Mouse (Mus musculus) ovary, adult 18-20 months (tissue): ENCODE results near the gene Cep135.

ENCODE experiments used
- DNase-seq: peaks from one replicate; pipeline ENCODE4 v3.0.0; 2022; ENCODE audit warnings: low spot score, mixed read lengths

The Cep135 gene

DNA sequence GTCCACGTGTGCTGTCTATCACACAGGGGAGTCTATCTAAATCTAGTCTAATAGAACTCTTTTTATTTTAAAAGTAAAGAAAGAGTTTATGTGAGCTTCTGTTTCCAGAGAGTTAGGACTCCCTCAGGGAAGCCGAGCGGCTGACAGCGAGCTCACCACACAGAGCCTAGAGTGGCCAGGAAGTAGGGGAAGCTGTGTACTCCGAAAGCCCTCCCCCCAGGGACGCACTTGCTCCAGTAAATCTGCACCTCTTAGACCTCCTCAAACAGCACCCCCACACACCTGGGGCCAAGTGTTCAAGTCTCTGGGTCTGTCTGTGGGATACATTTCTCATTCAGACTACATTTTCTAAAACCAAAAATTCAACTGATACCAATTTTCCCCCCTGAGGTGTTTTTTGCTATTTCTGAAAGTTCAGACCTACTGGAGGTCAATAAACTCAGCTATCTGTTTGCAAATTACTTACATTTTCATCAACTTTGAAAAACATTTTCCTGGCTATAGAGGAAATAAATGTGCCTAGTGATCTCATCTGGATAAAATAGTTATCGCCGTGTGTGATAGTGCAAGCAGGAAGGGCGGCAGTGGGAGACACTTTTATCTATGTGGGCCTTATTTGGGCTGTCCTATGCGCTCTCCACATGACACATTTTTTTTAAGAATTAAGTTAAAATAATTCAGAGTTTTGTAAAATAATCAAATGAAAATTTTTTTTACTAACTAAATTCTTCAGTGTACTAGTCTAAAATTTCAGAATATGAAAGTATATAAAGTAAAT, 56.8 kb downstream of the Cep135 start:
- no peak for DNase-seq

DNA sequence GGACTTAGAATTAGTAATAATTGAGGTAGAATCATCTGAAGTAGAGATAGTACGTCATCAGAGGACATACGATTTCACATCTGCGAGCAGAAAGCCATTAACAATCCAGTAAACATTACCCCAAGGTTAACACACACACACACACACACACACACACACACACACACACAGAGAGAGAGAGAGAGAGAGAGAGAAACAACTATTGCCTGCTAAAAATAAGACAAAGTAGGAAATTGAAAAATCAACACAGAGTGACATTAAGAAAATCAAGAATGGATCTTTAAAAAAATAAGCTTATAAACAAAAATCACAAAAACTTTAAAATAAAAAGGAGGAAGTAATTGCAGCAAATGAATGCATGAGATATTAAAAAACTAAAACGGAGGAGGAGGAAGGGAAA, 61.4 kb downstream of the Cep135 start:
- DNase-seq = no peak

DNA sequence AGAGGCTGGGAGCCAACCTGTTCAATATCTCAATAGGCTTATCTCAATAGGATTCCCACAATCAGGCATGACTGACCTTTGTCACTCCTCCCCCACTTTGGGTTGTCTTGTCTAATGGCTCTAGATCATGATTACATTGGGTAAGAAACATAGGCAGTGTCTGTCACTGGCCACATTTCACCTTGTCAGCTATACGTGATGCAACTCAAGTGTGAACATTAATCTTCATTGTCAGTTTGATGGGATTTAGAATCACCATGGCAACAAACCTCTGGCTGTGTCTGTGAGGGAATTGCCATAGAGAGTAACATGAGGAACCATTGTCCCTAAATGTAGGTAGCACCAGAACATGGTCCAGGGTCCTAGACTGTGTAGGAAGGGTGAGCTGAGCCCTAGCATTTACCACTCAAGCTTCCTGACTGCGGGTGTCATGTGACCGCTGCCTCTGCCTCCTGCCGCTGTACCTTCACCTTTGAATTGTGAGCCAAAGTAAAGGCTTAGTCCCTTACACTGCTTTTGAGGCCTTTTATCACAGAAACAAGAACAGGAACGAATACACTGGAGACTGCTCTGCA, 62.7 kb downstream of the Cep135 start:
- no peak for DNase-seq

DNA sequence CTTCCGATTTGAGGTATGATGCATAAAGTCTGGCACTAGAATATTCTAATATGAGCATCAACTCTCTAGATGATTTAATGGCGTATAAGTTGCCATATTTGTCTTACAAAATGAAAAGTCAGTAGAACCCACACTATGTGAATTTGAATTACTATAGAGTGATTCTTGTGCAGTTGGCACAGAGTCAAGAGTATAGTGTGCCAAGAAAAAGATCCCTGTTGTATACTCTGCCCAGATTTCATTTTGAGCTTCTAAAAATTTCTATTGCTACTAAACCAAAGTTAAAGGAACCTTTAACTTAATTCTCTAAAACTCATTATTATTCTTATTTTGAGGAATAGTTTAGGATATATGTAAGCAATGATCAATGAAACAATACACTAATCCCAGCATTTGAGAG, 67.7 kb downstream of the Cep135 start, which contains the start of gene C530008M17Rik:
Gene C530008M17Rik, plus strand, starts transcription at position 301 of the 400 bp plus-strand sequence.
- no peak for DNase-seq

DNA sequence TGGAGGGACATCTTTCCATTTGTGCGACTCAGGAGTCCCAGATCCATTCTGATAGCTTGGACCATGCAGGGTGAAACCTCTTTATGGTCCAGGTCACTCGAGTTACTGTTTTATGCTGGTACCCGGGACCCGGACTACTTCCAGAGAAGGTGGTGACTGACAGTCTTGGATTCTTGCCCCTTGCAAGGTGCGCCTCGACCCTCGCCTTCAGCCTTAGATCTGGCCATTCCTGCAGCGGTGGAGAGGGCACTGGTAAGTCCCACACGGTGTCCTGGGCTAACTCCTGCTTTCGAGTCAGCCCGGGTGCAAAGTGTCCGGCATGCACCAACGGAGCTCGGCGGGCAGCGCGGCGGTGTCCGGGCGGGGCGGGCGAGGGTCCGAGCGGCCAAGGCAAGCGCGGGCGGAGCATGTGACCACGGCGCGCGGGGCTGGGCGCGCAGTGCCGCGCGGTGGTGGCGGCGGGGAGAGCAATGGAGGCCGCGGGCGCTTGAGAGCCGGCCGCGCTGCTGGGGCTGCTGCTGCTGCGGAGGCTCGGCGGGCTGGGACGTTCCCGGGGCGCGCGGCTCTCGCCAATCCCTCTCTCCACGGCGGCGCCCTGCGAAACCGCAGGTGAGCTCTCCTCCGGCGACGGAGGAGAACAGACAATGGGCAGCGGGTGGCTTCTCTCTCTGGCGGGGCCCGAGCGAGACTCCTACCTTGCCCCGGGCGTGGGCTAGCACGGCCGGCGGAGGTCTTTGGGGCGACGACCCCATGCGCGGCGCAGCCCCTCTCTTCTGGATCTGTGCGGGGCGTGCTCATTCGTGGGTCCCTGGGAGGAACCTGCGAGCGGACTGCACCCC, 69.0 kb downstream of the Cep135 start:
- DNase-seq = peak; percentile 34

DNA sequence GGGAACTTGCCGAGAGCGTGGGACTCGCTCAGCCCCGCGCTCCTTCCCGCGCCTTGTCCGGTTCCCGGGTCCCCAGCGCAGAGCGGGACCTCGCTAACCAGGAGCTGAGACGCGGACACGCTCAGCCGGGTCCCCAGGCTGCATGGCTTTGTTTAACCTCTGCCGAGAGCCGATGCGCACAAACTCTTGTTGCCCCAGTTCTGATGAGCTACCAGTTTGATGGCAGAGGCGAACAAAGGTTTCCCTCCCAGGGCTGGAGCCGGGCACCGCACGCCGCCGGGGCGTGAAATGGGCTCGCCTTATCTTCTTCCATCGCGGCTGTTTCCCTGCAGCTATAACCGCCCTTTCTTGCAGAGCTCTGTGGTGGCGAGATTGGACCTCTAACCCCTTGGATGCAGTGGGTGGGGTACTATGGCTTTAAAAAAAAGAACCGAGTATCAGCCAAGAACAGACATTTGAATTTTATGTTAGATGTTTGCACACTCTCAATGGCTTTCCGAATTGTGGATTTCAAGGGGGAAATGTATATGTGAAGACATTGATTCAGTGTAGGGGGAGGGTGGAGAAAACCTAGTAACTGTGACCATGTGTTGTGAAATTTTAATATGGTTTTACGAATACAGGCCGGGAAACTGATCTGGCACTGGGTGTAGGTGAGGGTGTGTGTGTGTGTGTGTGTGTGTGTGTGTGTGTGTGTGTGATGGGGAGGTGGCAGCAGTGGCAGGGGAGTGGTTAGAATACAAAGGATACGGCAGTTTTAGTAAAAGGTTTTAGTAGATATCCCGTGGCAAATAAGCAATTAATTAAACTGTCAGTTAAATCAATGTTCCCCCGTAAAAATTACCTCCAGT, 69.8 kb downstream of the Cep135 start:
- no peak for DNase-seq

DNA sequence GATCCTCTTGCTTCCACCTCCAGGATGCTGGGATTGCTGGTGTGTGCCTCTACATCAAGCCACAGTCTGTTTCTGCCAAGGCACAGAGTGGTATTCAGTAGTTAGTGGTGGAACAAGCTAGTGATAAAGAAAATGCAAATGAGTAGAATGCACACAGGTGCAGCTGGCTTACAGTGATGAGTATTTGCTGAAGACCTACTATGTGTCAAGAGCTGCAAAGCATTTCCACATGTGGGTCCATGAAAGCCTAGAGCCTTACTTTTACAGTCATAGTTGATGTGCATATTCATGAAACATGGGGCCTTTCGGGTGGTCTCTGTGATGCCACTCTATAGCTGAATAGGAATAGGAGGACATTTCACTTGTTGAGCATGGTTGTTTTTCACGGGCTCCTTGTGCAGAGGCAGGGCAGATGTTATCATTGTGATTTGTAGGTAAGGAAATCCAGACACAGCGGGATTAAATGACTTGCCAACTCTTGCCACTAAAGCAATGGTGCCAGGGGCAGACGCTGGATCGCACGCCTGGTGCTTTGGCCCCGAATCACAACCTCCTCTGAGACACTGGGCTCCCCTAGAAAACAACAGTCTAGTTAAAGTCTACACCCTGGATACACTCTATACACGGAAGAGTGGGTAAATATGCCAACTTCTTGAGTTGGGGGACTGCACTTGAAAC, 71.6 kb downstream of the Cep135 start:
- no peak for DNase-seq

DNA sequence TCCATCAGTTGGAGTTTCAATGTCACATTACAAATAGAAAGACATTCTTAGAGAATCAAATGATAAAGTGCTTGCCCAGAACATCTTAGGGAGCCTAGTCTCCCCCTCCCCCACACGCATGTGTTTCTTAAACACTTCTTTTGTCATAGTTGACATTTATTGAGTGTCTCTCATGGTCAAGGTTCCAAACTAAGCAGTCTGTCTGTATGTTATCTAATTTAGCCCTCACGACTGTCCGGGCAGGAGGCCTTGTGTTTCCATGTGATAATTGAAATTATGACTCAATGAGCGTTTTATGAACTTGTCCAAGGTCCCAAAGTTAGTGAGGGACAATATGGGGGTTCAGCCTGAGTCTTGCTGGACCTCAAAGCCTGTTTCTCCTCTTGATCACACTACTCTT, 72.8 kb downstream of the Cep135 start:
- DNase-seq = no peak

DNA sequence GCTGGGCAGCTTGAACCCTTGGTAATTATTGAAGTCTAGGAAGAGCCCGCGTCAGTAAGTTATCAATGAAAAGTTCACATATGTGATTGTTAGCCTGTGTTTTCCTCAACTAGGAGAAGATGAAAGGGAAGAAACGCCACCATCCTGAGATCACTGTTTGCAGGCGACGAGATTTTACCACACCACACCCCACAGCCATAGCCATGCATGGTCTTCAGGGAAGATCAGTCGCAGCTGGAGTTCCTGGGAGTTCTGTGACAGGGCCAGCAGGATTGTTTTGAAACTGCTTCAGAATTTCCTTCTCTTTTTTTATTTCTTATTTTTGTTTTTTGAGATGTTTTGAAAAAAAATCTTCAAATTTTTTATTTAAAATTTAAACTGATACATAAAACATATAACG, 76.4 kb downstream of the Cep135 start:
- DNase-seq = no peak

DNA sequence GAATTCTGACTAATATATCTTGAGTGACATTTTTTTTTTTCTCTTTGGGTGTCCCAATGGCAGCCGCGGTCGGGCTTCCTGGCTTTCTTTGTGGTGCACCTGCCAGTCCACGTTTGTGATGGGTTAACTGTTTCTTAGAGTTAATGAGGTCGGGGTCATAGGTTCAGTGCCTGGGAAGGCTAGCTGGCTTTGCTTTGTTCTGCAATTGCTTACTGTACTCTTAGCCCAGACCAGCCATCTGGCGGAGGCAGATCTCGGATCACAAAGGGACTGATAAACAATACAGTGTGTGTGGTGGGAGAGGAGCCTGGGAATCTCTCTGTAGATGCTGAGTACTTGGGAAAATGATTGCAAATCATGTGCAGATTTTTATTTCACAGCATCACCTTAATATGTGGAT, 76.9 kb downstream of the Cep135 start:
- DNase-seq = no peak

DNA sequence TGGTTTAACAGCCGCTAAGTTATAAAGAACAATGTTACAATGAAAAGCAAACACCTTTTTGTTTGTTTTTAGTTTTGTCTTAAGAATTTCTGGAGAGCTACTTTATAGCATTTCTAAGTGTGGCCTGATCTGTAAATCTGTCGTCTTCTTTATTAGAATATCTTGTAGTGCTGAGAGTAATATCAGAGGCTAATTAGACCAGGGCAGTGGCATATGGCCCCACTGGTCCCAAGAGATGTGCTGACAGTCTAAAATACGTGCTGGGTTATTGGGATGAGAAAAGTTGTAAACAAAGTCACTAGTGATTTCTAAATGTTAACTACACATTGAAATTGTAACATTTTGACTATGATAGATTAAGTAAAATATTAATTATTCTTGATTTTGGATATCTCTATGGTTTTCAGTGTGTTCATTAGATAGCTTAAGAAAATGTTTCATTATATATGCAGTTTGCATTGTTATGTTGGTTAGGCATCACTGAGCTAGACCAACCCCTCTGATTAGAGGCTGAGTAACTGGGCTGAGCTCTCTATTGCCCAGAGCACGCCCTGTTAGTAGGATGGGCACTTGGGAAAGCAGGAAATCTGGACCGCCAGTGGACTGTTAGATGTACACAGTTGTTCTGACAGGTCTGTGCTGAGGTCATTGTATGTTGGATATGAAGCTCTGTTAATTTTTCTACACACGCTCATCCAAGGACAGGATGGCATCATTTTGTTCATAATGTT, 77.7 kb downstream of the Cep135 start:
- no peak for DNase-seq

DNA sequence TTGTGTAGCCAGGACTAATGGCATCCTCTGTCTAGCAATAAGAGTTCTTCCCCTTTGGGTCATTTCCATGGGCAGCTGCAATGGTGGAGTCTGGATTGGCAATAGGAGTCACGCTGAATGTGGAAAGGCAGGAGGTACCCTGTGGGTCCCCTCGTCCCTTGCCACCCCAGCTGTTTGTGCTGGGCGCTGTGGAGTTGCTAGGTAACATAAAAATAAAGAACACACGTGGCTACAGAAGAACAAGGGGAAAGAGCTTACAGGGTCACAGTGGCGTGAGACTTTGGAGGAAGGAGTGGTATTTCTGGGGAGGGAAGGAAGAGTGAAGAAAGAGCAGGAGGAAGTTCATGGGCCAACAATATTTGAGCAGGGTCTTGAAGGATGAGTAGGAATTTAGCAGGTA, 79.6 kb downstream of the Cep135 start:
- no peak for DNase-seq

DNA sequence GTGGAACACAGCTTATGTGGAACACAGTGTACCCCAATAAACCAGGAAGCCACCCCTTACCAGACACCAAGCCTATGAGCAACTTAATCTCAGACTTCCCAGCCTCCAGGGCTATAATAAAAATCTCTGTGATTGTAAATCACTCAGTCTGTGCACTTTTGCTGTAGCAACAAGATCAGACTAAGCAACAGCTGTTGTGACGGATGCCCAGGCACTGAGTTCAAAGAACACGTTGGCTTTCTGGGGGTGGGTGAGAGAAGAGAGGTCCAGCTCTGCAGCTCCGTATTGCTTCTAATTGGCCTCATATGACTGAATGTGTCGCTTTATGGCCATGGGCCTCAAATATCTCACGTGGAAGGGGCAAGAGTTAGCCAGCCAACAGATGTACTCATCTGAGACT, 80.0 kb downstream of the Cep135 start:
- no peak for DNase-seq

DNA sequence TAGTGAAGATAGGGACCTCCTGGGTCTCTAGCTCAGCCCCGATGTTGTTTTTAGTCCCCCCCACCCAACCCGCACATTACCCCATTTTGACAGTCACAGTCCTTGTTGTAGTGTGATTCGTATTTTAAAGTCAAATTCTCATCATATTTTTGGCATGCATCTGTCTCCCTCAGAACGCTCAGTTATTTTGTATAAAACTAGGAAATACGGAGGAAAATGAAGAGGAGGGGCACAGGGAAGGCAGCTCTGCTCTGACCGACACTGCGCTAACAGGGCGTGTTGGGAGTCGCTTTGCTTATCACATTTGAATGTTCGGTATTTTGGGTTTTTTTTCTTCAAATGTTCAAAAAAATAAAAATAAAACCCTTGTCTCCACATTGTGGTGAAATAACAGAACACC, 81.7 kb downstream of the Cep135 start:
- DNase-seq = no peak

DNA sequence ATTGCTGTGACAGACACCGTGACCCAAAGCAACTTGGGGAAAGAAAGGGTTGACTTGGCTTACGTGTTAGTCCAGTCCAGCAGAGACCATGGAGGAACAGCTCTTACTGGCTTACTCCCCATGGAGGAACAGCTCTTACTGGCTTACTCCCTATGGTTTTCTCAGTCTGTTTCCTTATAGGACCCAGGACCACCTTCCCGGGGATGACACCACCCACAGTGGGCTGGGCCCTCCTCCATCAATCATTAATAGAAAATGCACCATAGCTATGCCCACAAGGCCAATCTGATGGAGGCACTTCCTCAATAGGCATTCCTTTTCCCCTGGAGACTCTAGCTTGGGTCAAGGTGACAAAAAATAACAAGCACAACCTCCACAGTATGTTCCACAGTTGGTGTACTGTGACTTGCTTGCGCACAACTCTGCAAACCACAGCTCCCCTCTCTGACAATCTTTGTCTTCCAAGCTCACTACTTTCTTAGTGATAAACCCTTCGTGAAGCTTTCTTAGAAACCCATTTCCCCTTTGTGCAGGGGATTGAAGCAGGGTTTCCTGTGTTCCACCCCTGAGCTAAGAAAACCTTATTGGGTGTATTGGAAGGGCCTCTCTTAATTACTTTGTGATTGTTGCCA, 85.6 kb downstream of the Cep135 start:
- no peak for DNase-seq

DNA sequence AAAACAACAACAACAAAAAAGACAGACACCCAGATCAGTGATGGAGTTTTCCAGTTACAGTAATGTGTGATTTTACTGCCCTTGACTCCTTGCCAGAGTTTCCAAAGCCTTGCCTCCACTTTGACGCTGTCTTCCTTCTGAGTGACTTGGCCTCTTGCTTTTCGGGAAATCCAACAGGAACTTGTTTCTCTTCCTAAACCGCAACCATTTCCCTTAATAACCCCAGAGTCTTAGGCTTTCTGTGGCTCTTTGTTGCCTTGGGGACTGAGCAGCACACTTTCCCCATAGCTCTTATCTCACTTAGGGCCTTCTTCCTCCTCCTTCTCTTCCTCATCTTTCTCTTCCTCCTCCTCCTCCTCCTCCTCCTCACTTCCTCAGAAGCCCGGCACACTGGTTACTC, 86.9 kb downstream of the Cep135 start:
- no peak for DNase-seq

DNA sequence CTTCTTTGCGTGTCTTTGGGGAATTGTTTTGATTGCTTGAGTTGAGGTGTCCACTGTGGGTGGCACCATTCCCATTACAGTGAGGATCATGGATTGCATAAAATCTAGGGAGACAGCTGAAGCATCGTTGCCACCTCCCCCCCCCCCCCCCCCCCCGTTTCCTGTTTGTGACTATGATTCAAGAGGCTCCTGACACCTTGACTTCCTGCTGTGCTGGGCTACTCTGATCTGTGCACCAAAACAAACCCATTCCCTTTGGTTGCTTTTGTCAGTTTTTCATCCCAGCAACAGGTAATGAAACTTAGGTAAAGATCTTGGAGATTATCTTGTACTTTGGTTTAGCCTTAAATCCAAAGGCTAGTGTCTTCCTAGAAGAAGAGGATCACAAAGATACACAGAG, 92.5 kb downstream of the Cep135 start:
- no peak for DNase-seq

DNA sequence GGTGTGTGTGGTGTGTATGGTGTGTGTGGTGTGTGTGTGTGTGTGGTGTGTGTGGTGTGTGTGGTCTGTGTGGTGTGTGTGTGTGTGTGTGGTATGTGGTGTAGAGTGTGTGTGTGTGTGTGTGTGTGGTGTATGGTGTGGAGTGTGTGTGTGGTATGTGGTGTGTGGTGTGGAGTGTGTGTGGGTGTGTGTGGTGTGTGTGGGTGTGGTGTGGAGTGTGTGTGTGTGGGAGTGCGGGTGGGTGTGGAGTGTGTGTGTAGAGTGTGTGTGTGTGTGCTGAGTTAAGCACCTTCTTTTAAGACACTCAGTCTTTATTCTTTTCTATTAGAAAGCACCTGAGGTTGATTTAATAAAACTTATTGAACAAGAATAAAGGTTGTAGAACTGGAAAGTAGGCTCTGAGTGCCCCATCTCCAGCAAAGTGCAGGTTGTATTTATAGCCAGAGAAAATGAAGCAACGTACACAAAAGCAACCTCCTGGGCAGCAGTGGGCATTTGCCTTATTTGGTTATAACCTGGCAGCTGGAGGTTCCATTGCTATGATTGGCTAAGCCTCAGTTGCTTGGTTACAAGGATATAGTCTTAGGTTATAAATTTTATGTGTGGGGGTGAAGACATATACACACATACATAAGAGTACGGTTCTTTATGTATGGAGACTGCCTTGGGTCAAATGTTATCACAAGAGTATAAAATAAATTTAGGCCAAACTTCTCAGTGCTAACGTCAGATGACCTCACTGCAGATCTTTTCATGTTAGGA, 93.6 kb downstream of the Cep135 start:
- DNase-seq = no peak

DNA sequence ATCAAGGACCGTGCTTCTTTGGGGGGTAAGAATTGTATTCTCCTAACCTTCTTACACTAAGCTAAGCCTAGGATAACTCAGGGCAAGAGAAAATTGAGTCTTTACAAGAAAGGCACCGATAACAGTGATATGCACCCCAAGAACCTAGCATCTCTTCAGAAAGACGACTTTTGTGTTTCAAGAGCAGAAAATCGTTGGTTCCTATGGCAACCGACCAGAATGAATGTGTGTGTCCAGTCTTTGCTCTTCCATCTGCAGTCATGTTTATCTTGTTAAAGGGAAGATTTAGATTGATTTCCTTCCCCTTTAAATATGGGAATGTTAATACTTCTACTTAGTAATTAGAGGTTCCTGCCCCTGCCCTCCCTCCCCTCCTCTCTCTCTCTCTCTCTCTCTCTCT, 95.0 kb downstream of the Cep135 start:
- DNase-seq = no peak
